Mouse (Mus musculus) right cerebral cortex, postnatal 36 days (tissue): ENCODE results near the gene Lmo2.

Source experiments
- DNase-seq, 2 experiments: peaks; one replicate each; pipeline ENCODE4 v3.0.0; 2022; ENCODE audit warnings: low spot score in 2 of 2, mixed read lengths in 1 of 2

Gene Lmo2

GRCm38 (mm10) chr2:103941085-103941484 is 16.7 kb upstream of the Lmo2 start:
- DNase-seq = no peak

- no peak for DNase-seq
Measured at GRCm38 (mm10) chr2:103944859-103945258, 12.9 kb upstream of the Lmo2 start.

- DNase-seq = no peak
Measured at GRCm38 (mm10) chr2:103945571-103946092, 12.2 kb upstream of the Lmo2 start.

GRCm38 (mm10) chr2:103946892-103947291 is 10.9 kb upstream of the Lmo2 start:
- no peak for DNase-seq

GRCm38 (mm10) chr2:103947982-103948655 is 9.7 kb upstream of the Lmo2 start:
- DNase-seq = no peak

- no peak for DNase-seq
Measured at GRCm38 (mm10) chr2:103953050-103953835, 4.5 kb upstream of the Lmo2 start.

- no peak for DNase-seq
Measured at GRCm38 (mm10) chr2:103955714-103956113, 2.1 kb upstream of the Lmo2 start.

- no peak for DNase-seq
Measured at GRCm38 (mm10) chr2:103956867-103957266, 919 bp upstream of the Lmo2 start.

- DNase-seq = no peak
Measured at GRCm38 (mm10) chr2:103958634-103959033, 848 bp downstream of the Lmo2 start.

GRCm38 (mm10) chr2:103959066-103959465 is 1.3 kb downstream of the Lmo2 start:
- no peak for DNase-seq

- DNase-seq = no peak
Measured at GRCm38 (mm10) chr2:103959574-103959973, 1.8 kb downstream of the Lmo2 start.

- no peak for DNase-seq
Measured at GRCm38 (mm10) chr2:103962349-103962748, 4.6 kb downstream of the Lmo2 start.

GRCm38 (mm10) chr2:103965391-103965790 is 7.6 kb downstream of the Lmo2 start:
- no peak for DNase-seq

- DNase-seq = no peak
Measured at GRCm38 (mm10) chr2:103968186-103968585, 10.4 kb downstream of the Lmo2 start.

- no peak for DNase-seq
Measured at GRCm38 (mm10) chr2:103968919-103969436, 11.2 kb downstream of the Lmo2 start.

GRCm38 (mm10) chr2:103969437-103970040 is 11.8 kb downstream of the Lmo2 start:
- peak; percentile 34 to 43 for DNase-seq

- DNase-seq = no peak
Measured at GRCm38 (mm10) chr2:103970041-103970790, 12.4 kb downstream of the Lmo2 start.

- DNase-seq = no peak
Measured at GRCm38 (mm10) chr2:103970791-103971649, 13.2 kb downstream of the Lmo2 start.

GRCm38 (mm10) chr2:103971838-103972237 is 14.1 kb downstream of the Lmo2 start:
- DNase-seq = no peak

GRCm38 (mm10) chr2:103975904-103976303 is 18.1 kb downstream of the Lmo2 start:
- no peak for DNase-seq

GRCm38 (mm10) chr2:103977216-103977615 is 19.4 kb downstream of the Lmo2 start:
- DNase-seq = no peak
